Mouse (Mus musculus): Measurements from ENCODE around the gene Crxos. TPM values are rescaled to one million over a fixed set of nuclear protein-coding genes. Genes with fewer than 3 reads are reported as not detected.

Crxos gene
- total and polyA plus RNA-seq, 3 experiments = 0.38 TPM; not detected in 2

DNA sequence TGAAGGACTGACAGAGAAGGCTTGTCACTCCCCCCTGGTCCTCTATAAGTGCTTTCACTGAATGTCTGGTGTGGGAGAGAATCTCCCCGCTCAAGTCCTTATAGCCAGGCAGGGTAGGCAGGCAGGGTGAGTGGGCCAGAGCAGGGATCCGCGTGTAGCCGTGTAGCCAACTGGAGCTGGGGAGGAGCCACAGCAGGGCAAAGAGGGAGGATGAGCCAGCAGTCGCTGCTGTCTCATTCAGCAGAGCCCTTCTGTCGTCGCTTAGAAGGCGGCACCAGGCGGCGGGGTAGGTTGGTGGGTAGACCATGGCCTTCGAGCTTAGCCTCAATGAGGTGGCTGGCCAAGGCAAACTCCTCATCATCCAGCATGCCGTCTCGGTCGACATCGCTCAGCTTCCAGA lies 67.6 kb downstream of the Crxos start:
- Histone ChIP-seq H3K4me3 (ENCODE audit: low read depth, low read length) (no peak overlapping the region), H3K27me3 (ENCODE audit: insufficient read depth, low read length) (peaks cover 26% of the 10 kb centered on the region), H3K9me3 (replicated peaks) (peaks cover 3% of the 10 kb centered on the region), H3K4me1 (ENCODE audit: insufficient read depth, low read depth, low read length) (peaks cover 60% of the 10 kb centered on the region), H3K36me3 (replicated peaks) (peaks cover under 1% of the 10 kb centered on the region)
- TF ChIP-seq GATA1 (IDR thresholded peaks at IDR 0.05; ENCODE audit: borderline replicate concordance, low read length) (no peak), GATA2 (IDR thresholded peaks at IDR 0.05; ENCODE audit: borderline replicate concordance, low read depth, low read length) (no peak), POLR2AphosphoS5 (IDR thresholded peaks at IDR 0.05; ENCODE audit: insufficient replicate concordance, low read depth, low read length) (no peak), CTCF (IDR thresholded peaks at IDR 0.05; ENCODE audit: low read depth, low read length) (no peak)
- ATAC-seq (ENCODE audit: extremely low read depth, insufficient number of reproducible peaks, low FRiP score, poor library complexity, severe bottlenecking) = no peak
- no peak for DNase-seq (ENCODE audit: low spot score)

DNA sequence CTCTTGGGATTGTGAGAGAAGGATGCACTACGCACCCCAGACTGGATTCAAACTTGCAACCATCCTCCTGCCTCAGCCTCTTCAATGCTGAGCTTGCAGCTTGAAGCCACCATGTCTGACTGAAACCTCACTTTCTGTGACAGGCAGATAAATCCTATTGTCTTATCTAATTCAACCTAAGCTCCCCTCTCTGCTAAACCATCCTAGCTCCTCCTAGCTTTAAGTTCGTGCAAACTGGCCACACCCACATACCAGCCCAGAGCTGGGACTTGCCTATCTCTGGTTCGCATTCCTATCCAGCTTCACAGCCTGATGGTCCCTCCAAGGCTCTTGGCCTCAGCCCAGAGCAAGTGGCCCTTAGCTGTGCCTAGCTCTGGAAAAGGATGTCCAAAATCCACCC lies 70.0 kb downstream of the Crxos start:
- H3K36me3 ChIP-seq (replicated peaks) = no peaks in the 10 kb centered on the region
- ATAC-seq (ENCODE audit: extremely low read depth, insufficient number of reproducible peaks, low FRiP score, poor library complexity, severe bottlenecking) = no peak
- no peak for DNase-seq (ENCODE audit: low spot score)
- TF ChIP-seq CTCF (IDR thresholded peaks at IDR 0.05; ENCODE audit: low read depth, low read length) (no peak), POLR2AphosphoS5 (IDR thresholded peaks at IDR 0.05; ENCODE audit: insufficient replicate concordance, low read depth, low read length) (no peak), GATA2 (IDR thresholded peaks at IDR 0.05; ENCODE audit: borderline replicate concordance, low read depth, low read length) (no peak), GATA1 (IDR thresholded peaks at IDR 0.05; ENCODE audit: borderline replicate concordance, low read length) (no peak), TAL1 (conservative IDR thresholded peaks at IDR 0.05; ENCODE audit: low read depth, low read length) (0 out of 2 replicates have a peak, but pooled peaks have one; percentile 17)
- no peak overlapping the region for H3K4me3 ChIP-seq (ENCODE audit: low read depth, low read length)
- H3K4me1 ChIP-seq (ENCODE audit: insufficient read depth, low read depth, low read length) = peaks cover 51% of the 10 kb centered on the region
- H3K27me3 ChIP-seq (ENCODE audit: insufficient read depth, low read length) = peaks cover 38% of the 10 kb centered on the region
- peaks cover 3% of the 10 kb centered on the region for H3K9me3 ChIP-seq (replicated peaks)

Other genes starting within 250 kb of the Crxos start
- gene Obox3, start 242.7 kb upstream of the Crxos start, total RNA-seq (2014; fragmentation: Nextera tagmentation) = not detected in 2 replicates
- 0.17 and 0.27 TPM in 2 replicates for gene Obox3, start 242.7 kb upstream of the Crxos start, total RNA-seq (2017)
- gene Obox3, start 242.7 kb upstream of the Crxos start, polyA plus RNA-seq (2012) = not detected in 2 replicates
- gene Obox5, start 132.5 kb upstream of the Crxos start, total RNA-seq (2014; fragmentation: Nextera tagmentation) = not detected in 2 replicates
- 0.22 and 0.35 TPM in 2 replicates for gene Obox5, start 132.5 kb upstream of the Crxos start, total RNA-seq (2017)
- gene Obox5, start 132.5 kb upstream of the Crxos start, polyA plus RNA-seq (2012) = not detected in 2 replicates
- not detected in 2 replicates for gene Obox6, start 42.9 kb upstream of the Crxos start, total RNA-seq (2014; fragmentation: Nextera tagmentation)
- 0.16 TPM in 1 of 2 replicates, not detected in the other for gene Obox6, start 42.9 kb upstream of the Crxos start, total RNA-seq (2017)
- gene Obox6, start 42.9 kb upstream of the Crxos start, polyA plus RNA-seq (2012) = not detected in 2 replicates
- not detected in 2 replicates for gene Crx, start 2.6 kb upstream of the Crxos start, total RNA-seq (2014; fragmentation: Nextera tagmentation)
- gene Crx, start 2.6 kb upstream of the Crxos start, total RNA-seq (2017) = 0.05 and 0.06 TPM in 2 replicates
- gene Crx, start 2.6 kb upstream of the Crxos start, polyA plus RNA-seq (2012) = not detected in 2 replicates
- gene Selenow, start 39.8 kb downstream of the Crxos start, total RNA-seq (2014; fragmentation: Nextera tagmentation) = 559 and 654 TPM in 2 replicates
- 144 and 152 TPM in 2 replicates for gene Selenow, start 39.8 kb downstream of the Crxos start, total RNA-seq (2017)
- 761 and 867 TPM in 2 replicates for gene Selenow, start 39.8 kb downstream of the Crxos start, polyA plus RNA-seq (2012)
- 95.0 and 118 TPM in 2 replicates for gene Nop53, start 63.5 kb downstream of the Crxos start, total RNA-seq (2014; fragmentation: Nextera tagmentation)
- 288 and 328 TPM in 2 replicates for gene Nop53, start 63.5 kb downstream of the Crxos start, total RNA-seq (2017)
- 630 and 764 TPM in 2 replicates for gene Nop53, start 63.5 kb downstream of the Crxos start, polyA plus RNA-seq (2012)
- 0.38 and 0.44 TPM in 2 replicates for gene Ehd2, start 85.0 kb downstream of the Crxos start, total RNA-seq (2014; fragmentation: Nextera tagmentation)
- 0.33 and 0.35 TPM in 2 replicates for gene Ehd2, start 85.0 kb downstream of the Crxos start, total RNA-seq (2017)
- gene Ehd2, start 85.0 kb downstream of the Crxos start, polyA plus RNA-seq (2012) = 0.11 and 0.15 TPM in 2 replicates
- 52.1 and 57.0 TPM in 2 replicates for gene Bicra, start 165.3 kb downstream of the Crxos start, total RNA-seq (2014; fragmentation: Nextera tagmentation)
- gene Bicra, start 165.3 kb downstream of the Crxos start, total RNA-seq (2017) = 1.0 and 1.1 TPM in 2 replicates
- gene Bicra, start 165.3 kb downstream of the Crxos start, polyA plus RNA-seq (2012) = 52.1 and 58.9 TPM in 2 replicates
- not detected in 2 replicates for gene Zfp541, start 179.2 kb downstream of the Crxos start, total RNA-seq (2014; fragmentation: Nextera tagmentation)
- gene Zfp541, start 179.2 kb downstream of the Crxos start, total RNA-seq (2017) = under 0.01 TPM in 1 of 2 replicates, not detected in the other
- gene Zfp541, start 179.2 kb downstream of the Crxos start, polyA plus RNA-seq (2012) = not detected in 2 replicates
- 116 and 156 TPM in 2 replicates for gene Napa, start 215.8 kb downstream of the Crxos start, total RNA-seq (2014; fragmentation: Nextera tagmentation)
- gene Napa, start 215.8 kb downstream of the Crxos start, total RNA-seq (2017) = 73.6 and 86.9 TPM in 2 replicates
- 137 and 159 TPM in 2 replicates for gene Napa, start 215.8 kb downstream of the Crxos start, polyA plus RNA-seq (2012)
- 8.8 and 12.6 TPM in 2 replicates for gene Kptn, start 237.3 kb downstream of the Crxos start, total RNA-seq (2014; fragmentation: Nextera tagmentation)
- 15.0 and 18.7 TPM in 2 replicates for gene Kptn, start 237.3 kb downstream of the Crxos start, total RNA-seq (2017)
- 24.5 and 29.4 TPM in 2 replicates for gene Kptn, start 237.3 kb downstream of the Crxos start, polyA plus RNA-seq (2012)
- 0.15 and 0.23 TPM in 2 replicates for gene Slc8a2, start 247.2 kb downstream of the Crxos start, total RNA-seq (2014; fragmentation: Nextera tagmentation)
- under 0.01 and 0.05 TPM in 2 replicates for gene Slc8a2, start 247.2 kb downstream of the Crxos start, total RNA-seq (2017)
- 0.03 TPM in 1 of 2 replicates, not detected in the other for gene Slc8a2, start 247.2 kb downstream of the Crxos start, polyA plus RNA-seq (2012)